Mouse (Mus musculus) G1E (cell line): ENCODE results near the gene Fndc7.

ENCODE experiments used
- CTCF ChIP-seq: IDR thresholded peaks from 2 replicates; pipeline ENCODE4 v1.5.1; 2012; ENCODE audit warnings: low read depth, low read length, inconsistent platforms, mixed read lengths
- GATA1 ChIP-seq: IDR thresholded peaks from 2 replicates; pipeline ENCODE4 v1.6.1; 2012; ENCODE audit warnings: borderline replicate concordance, low read length, inconsistent platforms, mixed read lengths
- POLR2AphosphoS5 ChIP-seq: IDR thresholded peaks from 2 replicates; pipeline ENCODE4 v1.6.1; 2012; ENCODE audit warnings: low read depth, low read length, inconsistent platforms; ENCODE audit not compliant: insufficient replicate concordance
- TAL1 ChIP-seq: conservative IDR thresholded peaks from 2 replicates; pipeline ENCODE4 v1.6.1; 2012; ENCODE audit warnings: low read depth, low read length, inconsistent platforms, mixed read lengths

DNA sequence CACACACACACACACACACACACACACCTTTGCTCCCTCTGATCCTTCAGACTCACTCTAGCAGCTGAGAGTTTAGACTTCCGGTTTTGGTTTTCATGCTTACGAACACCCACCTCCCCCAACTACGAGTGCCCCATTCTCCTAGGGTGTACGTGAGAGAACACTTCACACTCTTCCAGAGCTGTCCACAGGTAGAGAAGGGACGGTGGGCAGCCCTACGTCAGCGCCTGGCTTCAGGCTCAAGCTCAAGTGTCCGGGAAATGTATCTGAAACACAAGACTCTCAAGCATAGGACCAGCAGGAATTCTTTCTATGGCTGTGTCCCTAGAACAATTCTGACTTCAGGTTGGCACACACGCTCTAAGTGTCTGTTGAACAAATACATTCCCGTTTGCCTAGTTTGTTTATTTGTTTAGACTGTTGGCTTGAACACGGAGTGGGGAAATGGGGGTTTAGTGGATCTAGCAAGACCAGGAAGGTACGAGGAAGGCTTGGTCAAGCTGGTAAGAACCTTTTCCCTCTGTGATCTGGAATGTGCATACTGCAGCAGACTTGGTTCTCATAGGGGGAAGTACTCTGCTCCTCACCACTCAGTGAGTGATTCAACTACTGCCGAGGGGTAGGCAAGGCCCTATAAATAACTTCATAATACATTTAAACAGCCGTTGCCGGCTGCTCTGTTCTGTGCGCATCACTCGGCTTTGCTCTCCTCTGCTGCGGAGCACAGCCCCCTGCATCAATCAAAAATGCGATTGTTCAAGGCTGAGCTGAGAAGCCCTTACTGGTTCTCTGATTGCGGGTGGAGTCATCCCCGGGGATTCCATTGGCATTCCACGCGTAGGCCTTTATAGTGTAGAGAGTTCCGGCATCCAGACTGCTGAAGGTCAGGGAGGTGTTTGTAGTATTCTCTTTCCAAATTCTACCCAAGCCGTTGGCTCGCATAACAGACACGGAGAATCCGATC, 9.0 kb downstream of the Fndc7 start:
- TF ChIP-seq CTCF, result no peak
- no peak for TF ChIP-seq TAL1
- no peak for TF ChIP-seq GATA1
- no peak for TF ChIP-seq POLR2AphosphoS5
